Mouse (Mus musculus): Measurements from ENCODE around the gene Dusp10. TPM values are rescaled to one million over a fixed set of nuclear protein-coding genes. Genes with fewer than 3 reads are reported as not detected.
A peak's percentile ranks its signal among the peaks of the same experiment; 100 is the strongest.

Dusp10 gene
- total RNA-seq, 4 experiments from 2014 or later: 18.7 to 31.0 (median 23.8) TPM

- DNase-seq (ENCODE audit: low spot score in 2 of 2): no peak
Measured at GRCm38 (mm10) chr1:184100927-184101749, 88.0 kb downstream of the Dusp10 start.

- no peak for DNase-seq (ENCODE audit: low spot score in 2 of 2)
Measured at GRCm38 (mm10) chr1:184101750-184102046, 88.6 kb downstream of the Dusp10 start.

- no peak for DNase-seq (ENCODE audit: low spot score in 2 of 2)
Measured at GRCm38 (mm10) chr1:184106832-184107231, 93.7 kb downstream of the Dusp10 start.

GRCm38 (mm10) chr1:184107448-184107847 is 94.3 kb downstream of the Dusp10 start:
- DNase-seq (ENCODE audit: low spot score in 2 of 2): no peak

- DNase-seq (ENCODE audit: low spot score in 2 of 2): no peak
Measured at GRCm38 (mm10) chr1:184108254-184108653, 95.2 kb downstream of the Dusp10 start.

GRCm38 (mm10) chr1:184117586-184117985 is 104.5 kb downstream of the Dusp10 start:
- peak in 1 of 2 experiments; percentile 13 for DNase-seq (ENCODE audit: low spot score in 2 of 2)

GRCm38 (mm10) chr1:184117991-184118390 is 104.9 kb downstream of the Dusp10 start:
- no peak for DNase-seq (ENCODE audit: low spot score in 2 of 2)

- DNase-seq (ENCODE audit: low spot score in 2 of 2): no peak
Measured at GRCm38 (mm10) chr1:184118586-184118985, 105.5 kb downstream of the Dusp10 start.

Other genes starting within 250 kb of the Dusp10 start
- 1 to 10 TPM in 1 of 4 experiments, under 1 TPM in 3; 0.40 to 1.2 (median 0.49) TPM for gene 1700056E22Rik, start 21.0 kb downstream of the Dusp10 start, total RNA-seq (2022)

All from gastrocnemius, adult 8-10 months (tissue).